In genomic region chr6:87628936-87629335, GRCm38 (mm10) we compare ENCODE assay signal across 5 mouse cellular contexts. TPM values are rescaled to one million over a fixed set of nuclear protein-coding genes. Genes with fewer than 3 reads are reported as not detected.
A peak's percentile ranks its signal among the peaks of the same experiment; 100 is the strongest.
DNase-seq lines count a peak whose midpoint lies in the region; ATAC-seq and TF ChIP-seq lines count a peak whose summit lies in the region.
"Not testable (repeated sequence)": the region's sequence is repeated elsewhere in the genome, so short reads cannot be mapped to it uniquely, and the experiment has no call there.

No protein-coding gene starts in this region.

- peak; percentile 32; the same call in 1 of the 2 replicates for ATAC-seq in erythroid progenitor cell, adult 5-6 weeks (replicated peaks; ENCODE audit: low FRiP score, poor library complexity, severe bottlenecking)

- not testable (repeated sequence) for H3K9me3 ChIP-seq in ES-Bruce4 (replicated peaks; ENCODE audit: control insufficient read depth, insufficient read depth, low read length, poor library complexity, severe bottlenecking); MEL (replicated peaks; ENCODE audit: insufficient read depth, low read length)

- H3K9ac ChIP-seq in ES-Bruce4 (ENCODE audit: low read depth, poor library complexity, severe bottlenecking); MEL (ENCODE audit: control insufficient read depth, low read depth, low read length, poor library complexity, severe bottlenecking): not testable (repeated sequence)

- TF ChIP-seq RAD21 in MEL (IDR thresholded peaks at IDR 0.05; ENCODE audit: low read depth, low read length) = not testable (repeated sequence)

- TF ChIP-seq EP300 in ES-Bruce4 (IDR thresholded peaks at IDR 0.05; ENCODE audit: insufficient read depth, low read depth, low read length); MEL (IDR thresholded peaks at IDR 0.05; ENCODE audit: low read depth in 1 of 2, low read length in 2 of 2): not testable (repeated sequence)

- H3K36me3 ChIP-seq in ES-Bruce4 (ENCODE audit: control insufficient read depth, insufficient read depth, low read length, poor library complexity, severe bottlenecking); MEL (ENCODE audit: control insufficient read depth in 1 of 2, insufficient read depth in 2 of 2, low read length in 2 of 2): not testable (repeated sequence)

- peak; percentile 13 for DNase-seq in MEL (ENCODE audit: low read depth, low spot score)
- DNase-seq in induced T-regulatory cell, adult 2 months (ENCODE audit: low read depth) = peak; percentile 10
- peak; percentile 7 for DNase-seq in naive thymus-derived CD4-positive, alpha-beta T cell, adult 2 months (ENCODE audit: low read depth)

- not testable (repeated sequence) for H3K4me1 ChIP-seq in ES-Bruce4 (ENCODE audit: control insufficient read depth, insufficient read depth, low read length); MEL (ENCODE audit: control insufficient read depth in 1 of 2, insufficient read depth in 2 of 2, low read length in 2 of 2)

- TF ChIP-seq POLR2A in ES-Bruce4 (IDR thresholded peaks at IDR 0.05; ENCODE audit: insufficient read depth, low read length); MEL (IDR thresholded peaks at IDR 0.05; ENCODE audit: control insufficient read depth in 1 of 2, insufficient read depth in 1 of 2, low read depth in 1 of 2, low read length in 2 of 2, poor library complexity in 1 of 2): not testable (repeated sequence)

- H3K4me3 ChIP-seq in ES-Bruce4 (ENCODE audit: low read depth, low read length) = peak overlapping the region; percentile 51
- not testable (repeated sequence) for H3K4me3 ChIP-seq in MEL (ENCODE audit: control insufficient read depth in 1 of 2, insufficient read depth in 1 of 2, low read depth in 2 of 2, low read length in 2 of 2)

- not testable (repeated sequence) for H3K79me2 ChIP-seq in MEL (ENCODE audit: control insufficient read depth, insufficient read depth, low read length, poor library complexity)

- TF ChIP-seq CTCF in ES-Bruce4 (IDR thresholded peaks at IDR 0.05; ENCODE audit: low read depth, low read length); MEL (IDR thresholded peaks at IDR 0.05 in 2 of 3, conservative IDR thresholded peaks at IDR 0.05 in 1 of 3; ENCODE audit: control insufficient read depth in 1 of 3, insufficient read depth in 1 of 3, low read depth in 2 of 3, low read length in 3 of 3, poor library complexity in 1 of 3, severe bottlenecking in 1 of 3): not testable (repeated sequence)

- H3K27me3 ChIP-seq in ES-Bruce4 (ENCODE audit: control insufficient read depth, insufficient read depth, low read length, poor library complexity, severe bottlenecking); MEL (ENCODE audit: control insufficient read depth in 1 of 2, insufficient read depth in 2 of 2, low read length in 2 of 2): not testable (repeated sequence)

- not testable (repeated sequence) for H3K27ac ChIP-seq in ES-Bruce4 (ENCODE audit: insufficient read depth, low read length); MEL (ENCODE audit: control insufficient read depth, low read depth, low read length)

RNA-seq across cellular contexts. Expression of gene Prokr1, which starts 38.4 kb away (rescaled TPM):
- polyA plus RNA-seq in ES-Bruce4 (2011; ENCODE audit: insufficient read depth, insufficient read length, low read depth, missing spikeins) (0.32 TPM in 1 of 2 replicates, not detected in the other), MEL (2012; ENCODE audit: insufficient read depth in 1 of 2, insufficient read length in 2 of 2, low read depth in 1 of 2, low replicate concordance in 2 of 2, missing spikeins in 1 of 2) (1 to 10 TPM in 1 of 2 experiments, not detected in 1; 1.4 TPM)
- total RNA-seq in MEL (2012; rRNA removed) = 1.3 and 1.4 TPM in 2 replicates
- total RNA-seq in erythroid progenitor cell, adult 5-6 weeks (2015; ENCODE audit: low replicate concordance) = 6.5 and 8.4 TPM in 2 replicates
- total RNA-seq in erythroid progenitor cell, adult 5-6 weeks (2017; ENCODE audit: low replicate concordance) = 5.4 and 6.2 TPM in 2 replicates

RNA-seq across cellular contexts. Expression of gene Aplf, which starts 43.1 kb away (rescaled TPM):
- polyA plus RNA-seq in ES-Bruce4 (2011; ENCODE audit: insufficient read depth, insufficient read length, low read depth, missing spikeins) = 8.5 and 8.8 TPM in 2 replicates
- total RNA-seq in MEL (2012; rRNA removed) = 12.6 and 14.5 TPM in 2 replicates
- 10 to 100 TPM in 1 of 2 experiments, not detected in 1; 20.3 TPM for polyA plus RNA-seq in MEL (2012; ENCODE audit: insufficient read depth in 1 of 2, insufficient read length in 2 of 2, low read depth in 1 of 2, low replicate concordance in 2 of 2, missing spikeins in 1 of 2)
- total RNA-seq in erythroid progenitor cell, adult 5-6 weeks (2015; ENCODE audit: low replicate concordance) = 28.9 and 37.8 TPM in 2 replicates
- total RNA-seq in erythroid progenitor cell, adult 5-6 weeks (2017; ENCODE audit: low replicate concordance) = 43.6 and 69.8 TPM in 2 replicates
